Mouse (Mus musculus): ENCODE measurements around the gene Etnk2.

The Etnk2 gene

GRCm38 (mm10) chr1:133382552-133383155 is 19.3 kb downstream of the Etnk2 start:
- no peak for DNase-seq (ENCODE audit: low read depth, low spot score)

GRCm38 (mm10) chr1:133383157-133383783 is 19.9 kb downstream of the Etnk2 start:
- no peak for DNase-seq (ENCODE audit: low read depth, low spot score)

- peak; percentile 34 for DNase-seq (ENCODE audit: low read depth, low spot score)
Measured at GRCm38 (mm10) chr1:133385506-133385905, 22.1 kb downstream of the Etnk2 start.

GRCm38 (mm10) chr1:133386209-133386608 is 22.8 kb downstream of the Etnk2 start:
- no peak for DNase-seq (ENCODE audit: low read depth, low spot score)

GRCm38 (mm10) chr1:133387539-133388268 is 24.3 kb downstream of the Etnk2 start:
- DNase-seq (ENCODE audit: low read depth, low spot score) = no peak

- no peak for DNase-seq (ENCODE audit: low read depth, low spot score)
Measured at GRCm38 (mm10) chr1:133394702-133395101, 31.3 kb downstream of the Etnk2 start.

- DNase-seq (ENCODE audit: low read depth, low spot score) = no peak
Measured at GRCm38 (mm10) chr1:133396693-133397092, 33.3 kb downstream of the Etnk2 start.

GRCm38 (mm10) chr1:133397094-133397482 is 33.7 kb downstream of the Etnk2 start:
- no peak for DNase-seq (ENCODE audit: low read depth, low spot score)

- no peak for DNase-seq (ENCODE audit: low read depth, low spot score)
Measured at GRCm38 (mm10) chr1:133397483-133398237, 34.3 kb downstream of the Etnk2 start.

GRCm38 (mm10) chr1:133400014-133400725 is 36.8 kb downstream of the Etnk2 start:
- DNase-seq (ENCODE audit: low read depth, low spot score) = no peak

GRCm38 (mm10) chr1:133404005-133404404 is 40.6 kb downstream of the Etnk2 start:
- no peak for DNase-seq (ENCODE audit: low read depth, low spot score)

- DNase-seq (ENCODE audit: low read depth, low spot score) = no peak
Measured at GRCm38 (mm10) chr1:133406614-133407013, 43.2 kb downstream of the Etnk2 start.

- DNase-seq (ENCODE audit: low read depth, low spot score) = no peak
Measured at GRCm38 (mm10) chr1:133407436-133407835, 44.1 kb downstream of the Etnk2 start.

- no peak for DNase-seq (ENCODE audit: low read depth, low spot score)
Measured at GRCm38 (mm10) chr1:133408321-133408720, 44.9 kb downstream of the Etnk2 start.

GRCm38 (mm10) chr1:133408880-133409516 is 45.6 kb downstream of the Etnk2 start:
- no peak for DNase-seq (ENCODE audit: low read depth, low spot score)

- no peak for DNase-seq (ENCODE audit: low read depth, low spot score)
Measured at GRCm38 (mm10) chr1:133409786-133410185, 46.4 kb downstream of the Etnk2 start.

GRCm38 (mm10) chr1:133411506-133412147 is 48.3 kb downstream of the Etnk2 start:
- no peak for DNase-seq (ENCODE audit: low read depth, low spot score)

GRCm38 (mm10) chr1:133412941-133413340 is 49.6 kb downstream of the Etnk2 start:
- DNase-seq (ENCODE audit: low read depth, low spot score) = peak; percentile 77

- DNase-seq (ENCODE audit: low read depth, low spot score) = peak; percentile 36
Measured at GRCm38 (mm10) chr1:133415086-133415485, 51.7 kb downstream of the Etnk2 start.

- DNase-seq (ENCODE audit: low read depth, low spot score) = no peak
Measured at GRCm38 (mm10) chr1:133415505-133415904, 52.1 kb downstream of the Etnk2 start.

Measured in skeletal muscle tissue, adult 2 months (tissue).